Mouse (Mus musculus): Measurements from ENCODE around the gene Yme1l1.

The Yme1l1 gene

DNA sequence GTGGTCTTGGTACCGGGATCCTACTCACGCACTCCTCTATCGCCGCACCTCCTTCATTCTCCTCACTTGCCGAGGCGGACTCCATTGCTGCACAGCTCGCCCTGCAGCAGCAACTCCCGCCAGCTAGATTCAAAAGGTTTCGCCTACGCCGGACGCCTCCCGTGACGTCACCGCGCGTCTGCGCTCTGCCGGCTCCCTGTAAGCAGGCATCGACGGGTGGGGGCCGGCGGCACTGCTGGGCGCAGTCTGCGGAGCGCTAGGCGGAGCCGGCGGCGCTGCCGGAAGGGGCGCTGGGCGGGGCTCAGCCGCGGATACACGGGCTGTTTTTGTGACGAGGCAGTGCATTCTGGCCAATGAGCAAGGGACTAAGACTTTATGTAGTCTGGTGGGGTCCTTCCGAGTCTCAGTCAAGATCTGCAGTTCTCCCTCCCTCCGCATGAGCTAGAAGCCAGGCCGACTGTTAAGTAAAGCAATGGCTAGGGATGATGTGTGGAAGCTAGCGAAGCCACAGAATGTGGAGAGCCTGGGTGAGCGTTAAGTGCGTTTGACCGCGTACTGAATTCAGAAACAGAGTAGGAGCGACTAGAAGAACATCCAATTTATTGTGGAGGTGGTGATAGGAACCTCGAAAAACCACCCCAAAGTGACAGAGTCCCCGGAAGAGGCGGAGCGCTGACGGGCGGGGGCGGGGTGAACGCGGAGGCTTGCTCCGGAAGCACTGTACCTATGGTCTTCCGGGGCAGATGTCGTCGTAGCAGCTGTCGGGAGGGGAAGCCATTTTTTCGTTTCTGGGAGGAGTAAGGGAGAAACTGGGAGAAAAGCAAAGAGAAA lies at the start of gene Yme1l1, which contains the start of gene Mastl:
Gene Yme1l1 (plus strand): TSS at position 593 of the 831 bp plus-strand sequence.
Gene Mastl (minus strand): TSS at position 248 of the 831 bp plus-strand sequence.
- DNase-seq = peak; percentile 97

- DNase-seq = no peak
Observed at GRCm38 (mm10) chr2:23119573-23119972, 36.6 kb upstream of the Yme1l1 start.

DNA sequence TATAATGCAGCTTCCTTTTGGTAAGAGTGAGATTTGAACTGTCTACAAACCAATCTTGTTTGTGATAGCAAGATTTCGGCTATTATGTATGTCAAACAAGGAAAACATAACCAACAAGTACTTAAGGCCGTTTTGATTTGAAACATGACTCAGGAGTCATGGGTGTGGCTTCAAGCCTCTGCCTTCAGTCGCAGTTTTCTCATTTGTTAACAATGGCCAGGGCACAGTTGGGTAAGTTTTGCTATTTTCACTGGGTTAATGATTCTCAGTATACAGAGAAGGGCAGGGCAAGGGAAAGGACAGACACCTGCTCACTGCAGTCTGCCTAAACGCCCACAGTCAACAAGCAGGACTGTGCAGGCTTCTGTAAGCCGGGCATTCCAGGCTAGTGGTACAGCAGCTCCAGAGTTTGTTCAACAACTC lies 959 bp upstream of the Yme1l1 start:
- no peak for DNase-seq

GRCm38 (mm10) chr2:23156608-23157081 lies 476 bp downstream of the Yme1l1 start:
- no peak for DNase-seq

DNA sequence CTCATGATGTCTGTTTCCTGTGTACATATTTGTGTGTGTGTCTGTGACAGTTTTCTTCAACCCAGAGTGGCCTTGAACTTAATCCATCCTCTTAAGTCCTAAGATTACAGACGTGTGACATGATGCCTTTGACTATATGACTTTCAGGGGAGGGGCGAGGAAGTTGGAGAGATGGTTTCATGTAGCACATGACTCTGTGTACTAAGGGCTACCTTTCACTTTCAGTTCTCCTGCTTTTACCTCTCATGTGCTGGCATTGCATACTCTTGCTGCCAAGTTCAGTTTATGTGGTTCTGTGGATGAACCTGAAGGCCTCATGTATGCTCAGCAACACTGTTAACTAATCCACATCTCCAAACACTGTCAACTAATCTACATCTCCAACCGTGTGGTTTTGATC lies 16.1 kb downstream of the Yme1l1 start:
- no peak for DNase-seq

- DNase-seq = no peak
Observed at GRCm38 (mm10) chr2:23194366-23194765, 38.2 kb downstream of the Yme1l1 start.

DNA sequence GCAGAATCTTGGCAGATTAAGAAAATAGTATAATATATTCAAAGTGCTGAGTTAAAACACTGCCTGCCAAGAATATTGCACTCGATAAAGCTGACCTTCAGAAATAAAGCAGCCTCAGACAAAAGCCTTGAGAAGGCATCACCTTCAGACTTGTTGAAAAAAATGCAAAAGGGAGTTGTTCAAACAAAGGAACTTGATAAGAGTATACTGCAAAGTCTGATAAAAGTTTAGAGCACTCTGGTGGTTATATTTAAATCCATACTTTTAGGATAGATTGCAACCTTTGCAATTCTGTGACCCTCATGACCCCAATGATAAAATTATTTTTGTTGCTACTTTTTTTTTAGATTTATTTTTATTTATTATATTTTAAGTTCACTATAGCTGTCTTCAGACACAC lies 44.9 kb downstream of the Yme1l1 start:
- DNase-seq = no peak

- no peak for DNase-seq
Observed at GRCm38 (mm10) chr2:23202900-23203670, 46.9 kb downstream of the Yme1l1 start.

- DNase-seq = no peak
Observed at GRCm38 (mm10) chr2:23207070-23207526, 50.9 kb downstream of the Yme1l1 start, which contains the start of gene 4931423N10Rik. Gene 4931423N10Rik, plus strand, starts transcription at chr2:23207476.

DNA sequence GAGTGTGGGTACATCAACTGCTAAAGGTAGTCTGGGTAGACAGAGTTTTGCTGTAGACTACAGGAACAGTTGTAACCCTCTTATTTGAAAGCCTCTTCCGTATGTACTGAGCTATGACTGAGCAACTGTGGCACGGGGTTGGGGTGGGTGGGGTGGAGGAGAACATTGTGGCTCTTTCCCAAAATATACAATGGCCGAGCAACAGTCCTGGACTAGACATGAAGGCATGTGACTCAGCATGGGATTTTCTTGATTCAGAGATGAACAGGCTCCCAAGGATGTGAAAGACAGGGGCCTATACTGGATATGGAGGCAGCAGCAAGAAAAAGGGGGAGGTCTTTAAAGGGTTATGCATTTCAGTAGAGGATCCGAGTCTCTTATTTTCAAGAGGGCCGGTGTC lies 57.5 kb downstream of the Yme1l1 start:
- no peak for DNase-seq

- no peak for DNase-seq
Observed at GRCm38 (mm10) chr2:23225199-23225598, 69.0 kb downstream of the Yme1l1 start.

GRCm38 (mm10) chr2:23228463-23228862 lies 72.3 kb downstream of the Yme1l1 start:
- no peak for DNase-seq

- DNase-seq = no peak
Observed at GRCm38 (mm10) chr2:23234065-23234773, 78.0 kb downstream of the Yme1l1 start.
